Mouse (Mus musculus) midbrain, embryonic 13.5 days (tissue): ENCODE data around the gene Cdh15. TPM values are rescaled to one million over a fixed set of nuclear protein-coding genes. Genes with fewer than 3 reads are reported as not detected.

Experiments
- ATAC-seq: fragments of 200-750 bp; cut with Nextera tagmentation; 2 replicates; pipeline ENCODE4 v1.8.0; 2017; ENCODE audit warnings: mild to moderate bottlenecking, moderate TSS enrichment, moderate library complexity
- H3K27ac ChIP-seq: fragments of 300-500 bp; sonication (generic); 2 replicates; pipeline ENCODE4 v1.5.1; 2015; ENCODE audit warnings: inconsistent platforms, mild to moderate bottlenecking, moderate library complexity
- H3K27me3 ChIP-seq: fragments of 300-500 bp; sonication (generic); 2 replicates; pipeline ENCODE4 v1.6.1; 2015; ENCODE audit warnings: mild to moderate bottlenecking, inconsistent platforms
- H3K36me3 ChIP-seq: fragments of 300-500 bp; sonication (generic); 2 replicates; pipeline ENCODE4 v1.6.1; 2015; ENCODE audit warnings: mild to moderate bottlenecking, inconsistent platforms
- H3K4me1 ChIP-seq: fragments of 300-500 bp; sonication (generic); replicated peaks from 2 replicates; pipeline ENCODE4 v1.6.1; 2015; ENCODE audit warnings: inconsistent platforms
- H3K4me2 ChIP-seq: fragments of 300-500 bp; sonication (generic); replicated peaks from 2 replicates; pipeline ENCODE4 v1.6.1; 2015; ENCODE audit warnings: moderate library complexity, mild to moderate bottlenecking, inconsistent platforms
- H3K4me3 ChIP-seq: fragments of 300-500 bp; sonication (generic); replicated peaks from 2 replicates; pipeline ENCODE4 v1.5.1; 2015; ENCODE audit warnings: mild to moderate bottlenecking, inconsistent platforms
- H3K9ac ChIP-seq: fragments of 300-500 bp; sonication (generic); replicated peaks from 2 replicates; pipeline ENCODE4 v1.6.1; 2015; ENCODE audit warnings: mild to moderate bottlenecking, inconsistent platforms
- H3K9me3 ChIP-seq: fragments of 300-500 bp; sonication (generic); 2 replicates; pipeline ENCODE4 v1.6.1; 2016; ENCODE audit warnings: mild to moderate bottlenecking, inconsistent platforms
- WGBS: fragments of 180-500 bp; shearing (Covaris S2); methylation state at CpG from one replicate; pipeline ENCODE4 v1.1.7; 2015; 5-methylcytosine and 5-hydroxymethylcytosine counted together
- polyA plus RNA-seq: library from polyadenylated mRNA; unstranded; fragments of >200 nt; fragmentation: Nextera tagmentation; extraction: Ambion mirVana; gene quantifications from 2 replicates; pipeline ENCODE4 v1.2.1, GENCODE M21; 2015

Gene Cdh15
- polyA plus RNA-seq, 1 experiment from 2014 or later, result 1.00 TPM

DNA sequence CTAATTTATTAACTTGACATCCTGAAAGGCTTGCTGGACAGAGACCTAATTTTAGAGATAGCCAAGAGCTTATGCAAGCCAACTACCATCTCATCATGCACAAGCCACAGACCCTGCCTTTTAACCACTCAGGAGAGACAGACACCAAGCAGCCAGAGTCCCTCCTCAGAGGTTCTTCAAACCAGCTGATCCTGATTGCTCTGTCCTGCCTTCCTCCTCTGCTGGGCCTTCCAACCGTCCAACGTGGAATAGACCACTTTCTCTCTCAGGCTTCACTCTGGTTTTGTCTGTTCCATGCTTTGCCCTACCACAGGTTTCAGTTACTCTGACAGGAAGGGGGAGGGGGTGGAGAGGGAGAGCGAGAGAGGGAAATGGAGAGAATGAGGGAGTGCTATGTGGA is 69.0 kb downstream of the Cdh15 start:
- H3K27ac ChIP-seq, result no peak overlapping the region
- 71% methylated on average over 3 of the region's 3 CpGs for WGBS
- no peaks in the 10 kb centered on the region for H3K9me3 ChIP-seq
- H3K27me3 ChIP-seq, result no peaks in the 10 kb centered on the region
- H3K4me2 ChIP-seq, result no peak overlapping the region
- ATAC-seq, result no peak
- H3K4me1 ChIP-seq, result peaks cover 40% of the 10 kb centered on the region
- H3K9ac ChIP-seq, result no peak overlapping the region
- no peak overlapping the region for H3K4me3 ChIP-seq
- peaks cover 26% of the 10 kb centered on the region for H3K36me3 ChIP-seq

Other genes with a start within 250 kb of the Cdh15 start
- gene Galns, start 236.5 kb upstream of the Cdh15 start, polyA plus RNA-seq, result 3.9 and 4.7 TPM in 2 replicates
- 98.5 and 102 TPM in 2 replicates for gene Trappc2l, start 236.3 kb upstream of the Cdh15 start, polyA plus RNA-seq
- not detected in 2 replicates for gene Pabpn1l, start 225.2 kb upstream of the Cdh15 start, polyA plus RNA-seq
- 20.2 and 20.9 TPM in 2 replicates for gene Cbfa2t3, start 148.9 kb upstream of the Cdh15 start, polyA plus RNA-seq
- 17.9 and 18.7 TPM in 2 replicates for gene Acsf3, start 72.5 kb upstream of the Cdh15 start, polyA plus RNA-seq
- gene Ankrd11, start 194.3 kb downstream of the Cdh15 start, polyA plus RNA-seq, result 32.3 and 34.4 TPM in 2 replicates
- 52.0 and 52.2 TPM in 2 replicates for gene Spg7, start 215.0 kb downstream of the Cdh15 start, polyA plus RNA-seq